Mouse (Mus musculus) embryonic facial prominence, embryonic 14.5 days (tissue): Measurements from ENCODE around the gene Pex14. TPM values are rescaled to one million over a fixed set of nuclear protein-coding genes. Genes with fewer than 3 reads are reported as not detected.

Experiments used
- ATAC-seq: fragments of 200-750 bp; cut with Nextera tagmentation; 2 replicates; pipeline ENCODE4 v1.8.0; 2017; ENCODE audit warnings: low read depth, moderate number of reproducible peaks, moderate TSS enrichment
- DNase-seq: peaks from one replicate; pipeline ENCODE4 v3.0.0-alpha.2; 2015; ENCODE audit warnings: low spot score
- H3K27ac ChIP-seq: fragments of 300-500 bp; sonication (generic); replicated peaks from 2 replicates; pipeline ENCODE4 v1.5.1; 2014; ENCODE audit warnings: low read depth, mild to moderate bottlenecking, low read length, moderate library complexity
- H3K27me3 ChIP-seq: fragments of 300-500 bp; sonication (generic); replicated peaks from 2 replicates; pipeline ENCODE4 v1.6.1; 2014; ENCODE audit warnings: low read length; ENCODE audit not compliant: control insufficient read depth, insufficient read depth
- H3K36me3 ChIP-seq: fragments of 300-500 bp; sonication (generic); 2 replicates; pipeline ENCODE4 v1.6.1; 2014; ENCODE audit warnings: low read length, mixed read lengths; ENCODE audit not compliant: control insufficient read depth, insufficient read depth
- H3K4me1 ChIP-seq: fragments of 300-500 bp; sonication (generic); 2 replicates; pipeline ENCODE4 v1.6.1; 2014; ENCODE audit warnings: antibody characterized with exemption, low read length; ENCODE audit not compliant: control insufficient read depth, insufficient read depth
- H3K4me2 ChIP-seq: fragments of 300-500 bp; sonication (generic); 2 replicates; pipeline ENCODE4 v1.6.1; 2014; ENCODE audit warnings: low read depth, mild to moderate bottlenecking, low read length, moderate library complexity, mixed read lengths
- H3K4me3 ChIP-seq: fragments of 300-500 bp; sonication (generic); 2 replicates; pipeline ENCODE4 v1.5.1; 2014; ENCODE audit warnings: low read depth, mild to moderate bottlenecking, low read length
- H3K9ac ChIP-seq: fragments of 300-500 bp; sonication (generic); 2 replicates; pipeline ENCODE4 v1.6.1; 2014; ENCODE audit warnings: low read depth, mild to moderate bottlenecking, low read length, moderate library complexity, mixed read lengths
- H3K9me3 ChIP-seq: fragments of 300-500 bp; sonication (generic); 2 replicates; pipeline ENCODE4 v1.6.1; 2016; ENCODE audit warnings: low read length; ENCODE audit not compliant: control insufficient read depth
- WGBS: fragments of 180-500 bp; shearing (Covaris S2); extraction: QIAGEN DNeasy Blood & Tissue Kit; methylation state at CpG from one replicate; pipeline ENCODE4 v1.1.7; 2014; 5-methylcytosine and 5-hydroxymethylcytosine counted together
- polyA plus RNA-seq: library from polyadenylated mRNA; unstranded; fragments of >200 nt; fragmentation: Nextera tagmentation; extraction: Ambion mirVana; gene quantifications from 2 replicates; pipeline ENCODE4 v1.2.1, GENCODE M21; 2014

The Pex14 gene
- polyA plus RNA-seq, 1 experiment from 2014 or later: 38.1 TPM

DNA sequence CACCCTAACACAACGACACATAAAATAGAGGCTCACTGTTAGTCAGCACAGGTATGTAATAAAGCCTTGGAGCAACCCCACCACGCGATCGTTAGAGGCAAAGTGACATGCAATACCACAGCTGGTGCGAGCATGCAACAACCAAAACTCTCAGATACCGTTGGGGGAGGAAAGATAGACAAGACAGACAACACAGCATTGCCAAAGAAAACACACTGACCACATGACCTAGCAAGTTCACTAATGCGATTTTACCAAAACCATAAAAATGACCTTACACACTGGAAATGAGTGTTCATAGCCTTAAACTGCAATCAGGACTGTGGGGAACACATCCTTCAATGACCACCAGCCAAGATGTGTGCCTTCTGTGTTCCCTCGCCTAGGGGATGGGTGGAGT, 8.3 kb downstream of the Pex14 start:
- no peaks in the 10 kb centered on the region for H3K9me3 ChIP-seq
- H3K4me3 ChIP-seq: no peak overlapping the region
- no peak overlapping the region for H3K9ac ChIP-seq
- no peak overlapping the region for H3K27ac ChIP-seq
- no peak overlapping the region for H3K4me2 ChIP-seq
- ATAC-seq (no peak), DNase-seq (no peak)
- no peaks in the 10 kb centered on the region for H3K4me1 ChIP-seq
- peaks cover 14% of the 10 kb centered on the region for H3K36me3 ChIP-seq
- 78% methylated on average over 8 of the region's 8 CpGs for WGBS
- H3K27me3 ChIP-seq: no peaks in the 10 kb centered on the region

DNA sequence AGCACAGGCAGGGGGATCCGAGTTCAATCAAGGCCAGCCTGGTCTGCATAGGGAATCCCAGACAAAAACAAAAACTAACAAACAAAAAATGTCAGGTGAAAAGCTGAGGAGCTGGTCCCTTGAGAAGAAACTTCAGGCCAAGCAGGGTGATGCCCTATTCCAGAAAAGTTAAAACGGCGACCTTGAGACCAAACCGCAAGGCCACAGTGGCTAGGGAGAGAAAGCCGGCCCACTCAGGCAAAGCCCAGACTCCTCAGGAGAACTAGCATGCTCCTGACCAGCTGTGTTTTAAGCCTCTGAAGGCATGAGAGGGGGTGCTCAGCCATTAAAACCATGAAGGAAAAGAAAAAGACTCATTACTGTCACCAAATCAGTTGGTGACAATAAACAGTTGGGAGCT, 14.3 kb downstream of the Pex14 start:
- Histone ChIP-seq H3K4me2 (no peak overlapping the region), H3K9me3 (no peaks in the 10 kb centered on the region), H3K27me3 (no peaks in the 10 kb centered on the region), H3K9ac (no peak overlapping the region), H3K36me3 (no peaks in the 10 kb centered on the region), H3K4me1 (peaks cover 6% of the 10 kb centered on the region; the same call in 1 of the 2 replicates), H3K27ac (no peak overlapping the region), H3K4me3 (no peak overlapping the region)
- ATAC-seq (no peak), DNase-seq (no peak)
- 81% methylated on average over 5 of the region's 5 CpGs for WGBS

DNA sequence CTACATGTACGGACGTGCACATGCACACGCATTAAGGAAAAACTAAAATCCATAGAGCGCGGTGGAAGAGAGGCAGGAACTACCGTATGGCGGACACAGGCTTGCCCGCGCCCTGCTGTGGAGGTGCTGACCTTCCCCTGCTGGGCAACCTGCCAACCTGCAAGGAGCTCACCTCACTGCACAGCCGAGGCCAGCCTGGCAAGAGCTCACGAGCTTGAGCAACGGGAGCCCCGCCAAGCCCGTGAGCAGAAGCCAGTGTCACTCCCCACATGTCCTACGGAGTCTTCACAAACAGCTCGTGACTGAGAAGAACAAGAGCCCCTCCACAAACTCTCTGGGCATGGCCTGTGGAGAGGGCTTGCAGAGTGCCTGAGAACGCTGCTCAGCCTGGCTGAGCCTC, 18.1 kb downstream of the Pex14 start:
- Histone ChIP-seq H3K4me1 (peaks cover 6% of the 10 kb centered on the region; the same call in 1 of the 2 replicates), H3K4me3 (no peak overlapping the region), H3K27ac (no peak overlapping the region), H3K9me3 (no peaks in the 10 kb centered on the region), H3K9ac (no peak overlapping the region), H3K4me2 (no peak overlapping the region), H3K27me3 (no peaks in the 10 kb centered on the region), H3K36me3 (no peaks in the 10 kb centered on the region)
- ATAC-seq (peak; percentile 67; the same call in 1 of the 2 replicates), DNase-seq (no peak)
- 68% methylated on average over 15 of the region's 17 CpGs for WGBS

DNA sequence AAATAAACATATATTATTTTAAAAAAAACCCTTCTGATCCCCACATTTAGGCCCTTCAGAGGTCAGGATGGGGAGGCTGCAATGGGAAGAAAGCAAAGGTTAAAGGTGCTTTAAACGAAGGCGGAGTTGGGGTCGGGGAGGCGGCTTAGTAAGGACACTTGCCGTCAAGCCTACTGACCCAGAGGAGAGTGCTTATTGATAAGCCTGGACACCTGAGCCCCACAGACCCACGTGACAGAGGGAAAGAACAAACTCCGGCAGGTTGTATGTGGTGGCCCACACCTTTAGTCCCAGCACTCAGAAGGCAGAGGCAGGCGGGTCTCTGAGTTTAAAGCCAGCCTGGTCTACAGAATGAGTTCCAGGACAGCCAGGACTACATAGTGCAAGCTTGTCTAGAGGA, 19.6 kb downstream of the Pex14 start:
- Histone ChIP-seq H3K4me1 (peaks cover 6% of the 10 kb centered on the region; the same call in 1 of the 2 replicates), H3K9ac (no peak overlapping the region), H3K27ac (no peak overlapping the region), H3K4me3 (no peak overlapping the region), H3K4me2 (no peak overlapping the region), H3K36me3 (peaks cover 7% of the 10 kb centered on the region; the same call in 1 of the 2 replicates), H3K9me3 (no peaks in the 10 kb centered on the region), H3K27me3 (no peaks in the 10 kb centered on the region)
- no peak for ATAC-seq
- 90% methylated on average over 8 of the region's 8 CpGs for WGBS
- no peak for DNase-seq

DNA sequence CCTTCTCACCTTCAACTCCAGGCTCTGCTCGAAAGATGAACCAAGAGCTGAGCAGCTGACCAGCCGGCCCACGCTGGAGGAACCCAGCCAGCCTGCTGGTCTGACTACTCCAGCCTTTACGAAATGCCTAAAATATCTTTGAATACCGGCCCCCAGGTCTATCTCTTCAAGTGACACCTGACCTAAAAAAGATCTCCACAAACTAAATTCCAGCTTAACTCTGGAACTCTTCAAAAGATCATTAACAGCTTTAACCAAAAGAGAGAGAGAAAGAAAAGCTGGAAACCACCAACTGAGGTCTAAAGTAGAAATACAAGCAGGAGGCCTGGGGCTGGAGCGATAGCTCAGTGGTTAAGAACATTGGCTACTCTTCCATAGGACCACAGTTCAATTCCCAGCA, 20.0 kb downstream of the Pex14 start:
- ATAC-seq (no peak), DNase-seq (no peak)
- peaks cover 6% of the 10 kb centered on the region; the same call in 1 of the 2 replicates for H3K4me1 ChIP-seq
- H3K4me2 ChIP-seq: no peak overlapping the region
- no peak overlapping the region for H3K27ac ChIP-seq
- H3K9ac ChIP-seq: no peak overlapping the region
- no peaks in the 10 kb centered on the region for H3K27me3 ChIP-seq
- H3K36me3 ChIP-seq: peaks cover 10% of the 10 kb centered on the region; the same call in 1 of the 2 replicates
- H3K4me3 ChIP-seq: no peak overlapping the region
- no peaks in the 10 kb centered on the region for H3K9me3 ChIP-seq
- WGBS: 69% methylated on average over 6 of the region's 6 CpGs

DNA sequence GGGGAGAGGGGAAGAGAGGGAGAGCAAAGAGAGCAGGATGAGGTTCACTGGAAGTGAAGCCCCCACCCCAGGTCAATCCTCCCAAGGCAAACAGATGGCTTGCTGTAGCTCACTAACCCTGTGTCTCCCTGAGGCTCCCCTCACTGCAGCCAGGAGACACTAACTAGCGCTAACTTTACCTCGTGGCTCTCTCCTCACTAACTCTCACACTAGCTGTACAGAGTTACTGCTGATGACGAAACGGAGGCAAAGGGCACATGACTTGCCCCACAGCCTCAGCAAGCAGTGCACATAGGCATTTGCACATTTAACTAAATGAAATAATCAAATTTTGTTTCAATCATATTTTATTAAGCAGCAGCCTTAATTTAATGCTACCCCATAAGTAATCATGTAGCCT, 21.4 kb downstream of the Pex14 start:
- Histone ChIP-seq H3K9me3 (no peaks in the 10 kb centered on the region), H3K27me3 (no peaks in the 10 kb centered on the region), H3K4me1 (peaks cover 6% of the 10 kb centered on the region; the same call in 1 of the 2 replicates), H3K9ac (no peak overlapping the region), H3K36me3 (peaks cover 10% of the 10 kb centered on the region; the same call in 1 of the 2 replicates), H3K4me2 (no peak overlapping the region), H3K27ac (no peak overlapping the region), H3K4me3 (no peak overlapping the region)
- DNase-seq (no peak), ATAC-seq (no peak)
- WGBS: 66% methylated on average over 4 of the region's 4 CpGs

DNA sequence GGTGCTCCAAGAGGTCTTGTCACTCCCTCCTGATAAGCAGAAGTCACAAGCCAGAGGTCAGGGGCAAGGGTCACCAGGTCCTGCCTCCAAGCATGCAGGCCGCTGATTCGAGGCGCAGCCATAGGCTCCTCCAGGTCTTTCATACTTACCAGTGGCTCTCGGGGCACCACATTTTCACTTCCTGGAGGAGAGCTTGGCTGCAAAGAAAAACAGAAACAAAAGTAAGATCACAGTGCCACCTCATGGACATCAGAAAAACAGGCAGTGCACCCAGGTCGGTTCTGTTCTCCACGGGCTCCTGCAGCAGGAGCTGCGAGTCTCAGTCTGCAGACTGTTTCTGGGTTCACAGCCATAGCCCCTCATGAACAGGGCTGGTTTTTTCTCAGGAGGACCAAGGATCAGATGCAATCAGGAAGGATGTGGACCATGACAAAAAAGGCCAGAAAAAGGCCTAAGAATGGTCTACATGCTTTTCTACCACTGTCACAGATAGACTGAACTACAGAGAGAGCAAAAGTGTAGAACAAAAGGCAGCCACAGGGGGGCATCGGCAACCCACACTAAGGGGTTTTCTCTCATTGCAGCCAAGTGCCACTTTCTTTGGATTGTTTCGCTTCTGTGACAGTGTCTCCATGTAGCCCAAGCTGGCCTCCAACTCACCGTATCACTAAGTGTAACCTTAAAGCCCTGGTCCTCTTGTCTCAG, 23.7 kb downstream of the Pex14 start:
- H3K27ac ChIP-seq: no peak overlapping the region
- no peaks in the 10 kb centered on the region for H3K27me3 ChIP-seq
- 26% methylated on average over 10 of the region's 10 CpGs for WGBS

DNA sequence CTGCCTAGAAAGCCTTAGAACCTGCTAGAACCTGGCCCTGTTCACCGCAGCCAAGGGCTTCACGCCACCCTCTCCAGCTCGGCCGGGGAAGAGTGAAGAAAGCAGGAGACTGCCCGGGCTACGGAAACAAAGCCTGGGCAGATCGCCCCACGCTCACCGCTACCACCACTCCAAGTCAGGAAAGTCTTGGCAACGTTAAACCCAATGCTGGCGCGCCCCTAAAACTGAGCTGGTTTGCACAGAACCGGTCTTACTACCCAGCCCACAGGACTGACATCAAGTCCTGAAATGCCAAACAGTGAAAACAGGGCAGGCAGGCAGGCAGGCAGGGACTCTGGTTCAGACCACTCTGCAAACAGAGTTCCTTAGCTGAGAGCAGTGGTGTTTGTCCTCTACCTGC, 24.6 kb downstream of the Pex14 start:
- H3K9ac ChIP-seq: no peak overlapping the region
- 92% methylated on average over 13 of the region's 13 CpGs for WGBS
- no peak overlapping the region; the same call in 1 of the 2 replicates for H3K27ac ChIP-seq
- no peak overlapping the region for H3K4me2 ChIP-seq
- peaks cover 19% of the 10 kb centered on the region for H3K36me3 ChIP-seq
- H3K9me3 ChIP-seq: peaks cover 3% of the 10 kb centered on the region; the same call in 1 of the 2 replicates
- no peak overlapping the region for H3K4me3 ChIP-seq
- no peaks in the 10 kb centered on the region for H3K27me3 ChIP-seq
- H3K4me1 ChIP-seq: no peaks in the 10 kb centered on the region
- DNase-seq: no peak
- no peak for ATAC-seq

More for the DNA sequence above, 23.7 kb downstream of the Pex14 start:
- Histone ChIP-seq H3K9ac (no peak overlapping the region), H3K4me1 (no peaks in the 10 kb centered on the region), H3K4me3 (no peak overlapping the region), H3K4me2 (no peak overlapping the region), H3K9me3 (peaks cover 3% of the 10 kb centered on the region; the same call in 1 of the 2 replicates), H3K36me3 (peaks cover 19% of the 10 kb centered on the region)
- DNase-seq (peak; percentile 85), ATAC-seq (peak; percentile 72)
